Mouse (Mus musculus) forelimb bud, embryonic 11.5 days (tissue): ENCODE data around the gene Tuft1.

Experiments
- DNase-seq: peaks from one replicate; pipeline ENCODE4 v3.0.0-alpha.2; 2012; ENCODE audit warnings: low read depth, low spot score

Tuft1 gene

GRCm38 (mm10) chr3:94595871-94596287 is 62.8 kb downstream of the Tuft1 start:
- DNase-seq = no peak

GRCm38 (mm10) chr3:94591066-94591465 is 67.6 kb downstream of the Tuft1 start:
- no peak for DNase-seq

- DNase-seq = no peak
These were observed 70.7 kb downstream of the Tuft1 start for GRCm38 (mm10) chr3:94587962-94588361.

GRCm38 (mm10) chr3:94582944-94583343 is 75.7 kb downstream of the Tuft1 start:
- no peak for DNase-seq

GRCm38 (mm10) chr3:94582456-94582891 is 76.2 kb downstream of the Tuft1 start, which contains the start of gene Snx27:
TSS of gene Snx27 (minus strand) at chr3:94582716.
- DNase-seq = peak; percentile 94

- DNase-seq = peak; percentile 20
These were observed 76.7 kb downstream of the Tuft1 start for GRCm38 (mm10) chr3:94581793-94582455.

- no peak for DNase-seq
These were observed 77.4 kb downstream of the Tuft1 start for GRCm38 (mm10) chr3:94581138-94581780.

GRCm38 (mm10) chr3:94574506-94574905 is 84.2 kb downstream of the Tuft1 start:
- DNase-seq = no peak

GRCm38 (mm10) chr3:94567242-94567641 is 91.4 kb downstream of the Tuft1 start:
- DNase-seq = no peak

- DNase-seq = peak; percentile 41
These were observed 93.1 kb downstream of the Tuft1 start for GRCm38 (mm10) chr3:94565557-94565956.

- DNase-seq = no peak
These were observed 93.5 kb downstream of the Tuft1 start for GRCm38 (mm10) chr3:94565127-94565526.

- DNase-seq = no peak
These were observed 94.2 kb downstream of the Tuft1 start for GRCm38 (mm10) chr3:94564356-94565010.

GRCm38 (mm10) chr3:94563163-94563562 is 95.5 kb downstream of the Tuft1 start:
- DNase-seq = no peak
